Mouse (Mus musculus) neutrophil, adult 83 days (primary cell): ENCODE results near the gene Vmn1r236. TPM values are rescaled to one million over a fixed set of nuclear protein-coding genes. Genes with fewer than 3 reads are reported as not detected.

Experiments
- total RNA-seq, 2 experiments: library from RNA; stranded (reverse); gene quantifications; one replicate each; pipeline ENCODE4 v1.2.4; 2023

Gene Vmn1r236
- not detected for total RNA-seq

GRCm38 (mm10) chr17:21282642-21283041 is at the start of gene Vmn1r236:
Vmn1r236 (plus strand) TSS chr17:21282942.

GRCm38 (mm10) chr17:21256111-21256510 is 26.6 kb upstream of the Vmn1r236 start, which contains the start of gene Vmn1r235:
Vmn1r235 (plus strand) TSS chr17:21256411.

GRCm38 (mm10) chr17:21311565-21311964 is 28.8 kb downstream of the Vmn1r236 start, which contains the start of gene Vmn1r237:
Vmn1r237 (plus strand) TSS chr17:21311865.

Other genes starting within 250 kb of the Vmn1r236 start
- not detected for gene Vmn1r234, start 56.9 kb upstream of the Vmn1r236 start, total RNA-seq
- not detected for gene Vmn1r235, start 26.5 kb upstream of the Vmn1r236 start, total RNA-seq
- not detected for gene Vmn1r237, start 28.9 kb downstream of the Vmn1r236 start, total RNA-seq
- gene Zfp677, start 100.8 kb downstream of the Vmn1r236 start, total RNA-seq, result 1 to 10 TPM; 2.1 to 3.0 TPM
- 1 to 10 TPM; 1.8 to 2.0 TPM for gene Zfp54, start 140.3 kb downstream of the Vmn1r236 start, total RNA-seq
- 1 to 10 TPM; 8.0 to 8.2 TPM for gene Zfp51, start 167.4 kb downstream of the Vmn1r236 start, total RNA-seq
- 10 to 100 TPM in 1 of 2 experiments, 1 to 10 TPM in 1; 8.4 to 10.4 TPM for gene Zfp53, start 206.1 kb downstream of the Vmn1r236 start, total RNA-seq